Mouse (Mus musculus): ENCODE data around the gene Gm4952. TPM values are rescaled to one million over a fixed set of nuclear protein-coding genes. Genes with fewer than 3 reads are reported as not detected.
"Not testable (repeated sequence)": the region's sequence is repeated elsewhere in the genome, so short reads cannot be mapped to it uniquely, and the experiment has no call there.

Gm4952 gene
- total RNA-seq, 2 experiments from 2014 or later, result 0.53 TPM; not detected in 1

- no peak for DNase-seq
Observed at GRCm38 (mm10) chr19:12600684-12601480, 1.1 kb downstream of the Gm4952 start.

- DNase-seq, result no peak
Observed at GRCm38 (mm10) chr19:12608336-12608735, 8.6 kb downstream of the Gm4952 start.

- no peak for DNase-seq
Observed at GRCm38 (mm10) chr19:12613646-12614045, 13.9 kb downstream of the Gm4952 start.

GRCm38 (mm10) chr19:12633176-12633575 lies 33.4 kb downstream of the Gm4952 start, which contains the start of gene Glyat:
Glyat (plus strand) TSS chr19:12633308.
- DNase-seq, result no peak

GRCm38 (mm10) chr19:12634259-12634658 lies 34.5 kb downstream of the Gm4952 start:
- DNase-seq, result no peak

GRCm38 (mm10) chr19:12634963-12635362 lies 35.2 kb downstream of the Gm4952 start:
- no peak for DNase-seq

GRCm38 (mm10) chr19:12636863-12637262 lies 37.1 kb downstream of the Gm4952 start:
- no peak for DNase-seq

GRCm38 (mm10) chr19:12638049-12638448 lies 38.3 kb downstream of the Gm4952 start:
- DNase-seq, result no peak

- DNase-seq, result no peak
Observed at GRCm38 (mm10) chr19:12649511-12649910, 49.7 kb downstream of the Gm4952 start.

- no peak for DNase-seq
Observed at GRCm38 (mm10) chr19:12666156-12666555, 66.4 kb downstream of the Gm4952 start.

- DNase-seq, result not testable (repeated sequence)
Observed at GRCm38 (mm10) chr19:12668601-12669000, 68.8 kb downstream of the Gm4952 start.

GRCm38 (mm10) chr19:12670139-12670538 lies 70.4 kb downstream of the Gm4952 start, which contains the start of gene Olfr1442:
Olfr1442 (plus strand) TSS chr19:12670439.
- no peak for DNase-seq

GRCm38 (mm10) chr19:12671051-12671450 lies 71.3 kb downstream of the Gm4952 start:
- no peak for DNase-seq

- no peak for DNase-seq
Observed at GRCm38 (mm10) chr19:12677812-12678211, 78.0 kb downstream of the Gm4952 start, which contains the start of gene Olfr1443. Olfr1443 (plus strand) TSS chr19:12678112.

Other genes with a start within 250 kb of the Gm4952 start
- not detected for gene Olfr1440, start 212.7 kb upstream of the Gm4952 start, total RNA-seq (2021)
- not detected for gene Olfr1441, start 182.5 kb upstream of the Gm4952 start, total RNA-seq (2021)
- gene Pfpl, start 172.1 kb upstream of the Gm4952 start, total RNA-seq (2021), result not detected
- 10 to 100 TPM; 23.7 to 25.0 TPM for gene Mpeg1, start 139.2 kb upstream of the Gm4952 start, total RNA-seq (2021)
- 10 to 100 TPM; 11.4 to 17.6 TPM for gene Dtx4, start 98.5 kb upstream of the Gm4952 start, total RNA-seq (2021)
- gene Fam111a, start 54.2 kb upstream of the Gm4952 start, total RNA-seq (2021), result 1 to 10 TPM; 3.2 to 6.4 TPM
- under 1 TPM in 1 of 2 experiments, not detected in 1; 0.33 TPM for gene Glyat, start 33.3 kb downstream of the Gm4952 start, total RNA-seq (2021)
- gene Olfr1442, start 70.5 kb downstream of the Gm4952 start, total RNA-seq (2021), result not detected
- not detected for gene Olfr1443, start 78.1 kb downstream of the Gm4952 start, total RNA-seq (2021)
- not detected for gene Keg1, start 95.8 kb downstream of the Gm4952 start, total RNA-seq (2021)
- gene Cntf, start 165.7 kb downstream of the Gm4952 start, total RNA-seq (2021), result 1 to 10 TPM; 1.6 to 2.8 TPM
- gene Zfp91, start 196.2 kb downstream of the Gm4952 start, total RNA-seq (2021), result 10 to 100 TPM; 72.7 to 88.4 TPM
- gene Lpxn, start 196.2 kb downstream of the Gm4952 start, total RNA-seq (2021), result 1 to 10 TPM; 1.6 to 1.8 TPM
- not detected for gene Gm5244, start 246.7 kb downstream of the Gm4952 start, total RNA-seq (2021)

All from adrenal gland, postnatal 36 days (tissue).